Mouse (Mus musculus): ENCODE measurements at regions not wholly inside any gene's neighbourhood (a gene's known extent, or its start where the extent isn't known, plus 50 kb on each side); places are given as distances from the start of the nearest gene placed in this dataset.

GRCm38 (mm10) chr12:105898580-105899293 lies 111.3 kb upstream of the Vrk1 start:
- no peak for DNase-seq (ENCODE audit: low read depth, low spot score)

GRCm38 (mm10) chr12:105899294-105899909 lies 110.6 kb upstream of the Vrk1 start:
- no peak for DNase-seq (ENCODE audit: low read depth, low spot score)

GRCm38 (mm10) chr12:105900479-105900878 lies 109.5 kb upstream of the Vrk1 start:
- no peak for DNase-seq (ENCODE audit: low read depth, low spot score)

GRCm38 (mm10) chr12:105903072-105903471 lies 107.0 kb upstream of the Vrk1 start:
- no peak for DNase-seq (ENCODE audit: low read depth, low spot score)

GRCm38 (mm10) chr12:105906584-105906983 lies 103.4 kb upstream of the Vrk1 start:
- DNase-seq (ENCODE audit: low read depth, low spot score) = peak; percentile 14

GRCm38 (mm10) chr12:105907851-105908620 lies 102.0 kb upstream of the Vrk1 start:
- no peak for DNase-seq (ENCODE audit: low read depth, low spot score)

GRCm38 (mm10) chr12:105911556-105911955 lies 98.5 kb upstream of the Vrk1 start:
- no peak for DNase-seq (ENCODE audit: low read depth, low spot score)

GRCm38 (mm10) chr12:105917388-105917963 lies 92.6 kb upstream of the Vrk1 start:
- DNase-seq (ENCODE audit: low read depth, low spot score) = no peak

- DNase-seq (ENCODE audit: low read depth, low spot score) = no peak
Observed at GRCm38 (mm10) chr12:105918775-105919174, 91.3 kb upstream of the Vrk1 start.

- no peak for DNase-seq (ENCODE audit: low read depth, low spot score)
Observed at GRCm38 (mm10) chr12:105927210-105927609, 82.8 kb upstream of the Vrk1 start.

- DNase-seq (ENCODE audit: low read depth, low spot score) = no peak
Observed at GRCm38 (mm10) chr12:105929456-105929921, 80.5 kb upstream of the Vrk1 start.

GRCm38 (mm10) chr12:105935441-105935880 lies 74.6 kb upstream of the Vrk1 start:
- DNase-seq (ENCODE audit: low read depth, low spot score) = no peak

GRCm38 (mm10) chr12:105936812-105937530 lies 73.1 kb upstream of the Vrk1 start:
- DNase-seq (ENCODE audit: low read depth, low spot score) = peak; percentile 19

- no peak for DNase-seq (ENCODE audit: low read depth, low spot score)
Observed at GRCm38 (mm10) chr12:105942136-105943076, 67.6 kb upstream of the Vrk1 start.

- DNase-seq (ENCODE audit: low read depth, low spot score) = no peak
Observed at GRCm38 (mm10) chr12:105943077-105943433, 67.0 kb upstream of the Vrk1 start.

- DNase-seq (ENCODE audit: low read depth, low spot score) = no peak
Observed at GRCm38 (mm10) chr12:105947332-105947731, 62.7 kb upstream of the Vrk1 start.

GRCm38 (mm10) chr12:105948322-105948721 lies 61.7 kb upstream of the Vrk1 start:
- DNase-seq (ENCODE audit: low read depth, low spot score) = no peak

- DNase-seq (ENCODE audit: low read depth, low spot score) = no peak
Observed at GRCm38 (mm10) chr12:105955764-105956290, 54.2 kb upstream of the Vrk1 start.

- DNase-seq (ENCODE audit: low read depth, low spot score) = no peak
Observed at GRCm38 (mm10) chr12:105959756-105960155, 50.3 kb upstream of the Vrk1 start.
